Mouse (Mus musculus) MEL (cell line): Measurements from ENCODE around the gene Dll3. TPM values are rescaled to one million over a fixed set of nuclear protein-coding genes. Genes with fewer than 3 reads are reported as not detected.

Experiments
- DNase-seq: peaks from one replicate; pipeline ENCODE4 v3.0.0; 2011; ENCODE audit warnings: low read depth, low spot score
- H3K27ac ChIP-seq: 2 replicates; pipeline ENCODE4 v1.5.1; 2012; ENCODE audit warnings: low read depth, mild to moderate bottlenecking, control low read depth, low read length, moderate library complexity; ENCODE audit not compliant: control insufficient read depth
- H3K27me3 ChIP-seq, 2 experiments: fragments of 150-350 bp in 1 of 2; sonication (generic) in 1 of 2; 2 replicates each; pipeline ENCODE4 v1.6.1; 2012; ENCODE audit warnings: low read length in 2 of 2, mild to moderate bottlenecking in 2 of 2, improper control_type of control experiment in 1 of 2, moderate library complexity in 1 of 2; ENCODE audit not compliant: insufficient read depth in 2 of 2, control insufficient read depth in 1 of 2
- H3K36me3 ChIP-seq, 2 experiments: 2 replicates each; pipeline ENCODE4 v1.6.1; 2012 to 2014; ENCODE audit warnings: low read length in 2 of 2, improper control_type of control experiment in 1 of 2, inconsistent platforms in 1 of 2, mild to moderate bottlenecking in 1 of 2; ENCODE audit not compliant: insufficient read depth in 2 of 2, control insufficient read depth in 1 of 2
- H3K4me1 ChIP-seq, 2 experiments: fragments of 150-350 bp in 1 of 2; sonication (generic) in 1 of 2; 2 replicates each; pipeline ENCODE4 v1.6.1; 2012; ENCODE audit warnings: low read length in 2 of 2, improper control_type of control experiment in 1 of 2, mild to moderate bottlenecking in 1 of 2; ENCODE audit not compliant: insufficient read depth in 2 of 2, control insufficient read depth in 1 of 2
- H3K4me3 ChIP-seq, 2 experiments: fragments of 150-350 bp in 1 of 2; sonication (generic) in 1 of 2; 2 replicates each; pipeline ENCODE4 v1.5.1; 2012; ENCODE audit warnings: low read depth in 2 of 2, low read length in 2 of 2, mild to moderate bottlenecking in 2 of 2, moderate library complexity in 2 of 2, control low read depth in 1 of 2, improper control_type of control experiment in 1 of 2; ENCODE audit not compliant: control insufficient read depth in 1 of 2, insufficient read depth in 1 of 2
- H3K79me2 ChIP-seq: 2 replicates; pipeline ENCODE4 v1.6.1; 2012; ENCODE audit warnings: mild to moderate bottlenecking, low read length, moderate library complexity; ENCODE audit not compliant: control insufficient read depth, poor library complexity, insufficient read depth
- H3K9ac ChIP-seq: 2 replicates; pipeline ENCODE4 v1.6.1; 2012; ENCODE audit warnings: low read depth, mild to moderate bottlenecking, control low read depth, low read length, moderate library complexity; ENCODE audit not compliant: control insufficient read depth, poor library complexity, severe bottlenecking
- H3K9me3 ChIP-seq: fragments of 150-350 bp; sonication (generic); replicated peaks from 2 replicates; pipeline ENCODE4 v1.6.1; 2012; ENCODE audit warnings: mild to moderate bottlenecking, low read length, improper control_type of control experiment, moderate library complexity; ENCODE audit not compliant: insufficient read depth
- CTCF ChIP-seq, 3 experiments: IDR thresholded peaks in 2 of 3; conservative IDR thresholded peaks in 1 of 3; 2 replicates each; pipeline ENCODE4 v1.5.1; 2011 to 2012; ENCODE audit warnings: low read length in 3 of 3, low read depth in 2 of 3, mild to moderate bottlenecking in 2 of 3, improper control_type of control experiment in 1 of 3, inconsistent platforms in 1 of 3, mixed read lengths in 1 of 3, moderate library complexity in 1 of 3; ENCODE audit not compliant: control insufficient read depth in 1 of 3, insufficient read depth in 1 of 3, poor library complexity in 1 of 3, severe bottlenecking in 1 of 3
- E2F4 ChIP-seq: IDR thresholded peaks from 2 replicates; pipeline ENCODE4 v1.6.1; 2011; ENCODE audit warnings: low read depth, low read length, improper control_type of control experiment, borderline replicate concordance
- ELF1 ChIP-seq: IDR thresholded peaks from 2 replicates; pipeline ENCODE4 v1.6.1; 2014; ENCODE audit warnings: low read depth, mild to moderate bottlenecking, inconsistent platforms, low read length, improper control_type of control experiment, moderate library complexity
- EP300 ChIP-seq, 2 experiments: IDR thresholded peaks; 2 replicates each; pipeline ENCODE4 v1.6.1; 2011; ENCODE audit warnings: improper control_type of control experiment in 2 of 2, low read length in 2 of 2, low read depth in 1 of 2, mild to moderate bottlenecking in 1 of 2
- GATA1 ChIP-seq: IDR thresholded peaks from 2 replicates; pipeline ENCODE4 v1.6.1; 2011; ENCODE audit warnings: low read depth, low read length, improper control_type of control experiment
- KAT2A ChIP-seq: conservative IDR thresholded peaks from 2 replicates; pipeline ENCODE4 v1.6.1; 2012; ENCODE audit warnings: low read depth, low read length, improper control_type of control experiment, inconsistent platforms
- MAFK ChIP-seq: IDR thresholded peaks from 2 replicates; pipeline ENCODE4 v1.6.1; 2011; ENCODE audit warnings: low read depth, mild to moderate bottlenecking, low read length, improper control_type of control experiment, borderline replicate concordance
- MEF2A ChIP-seq: IDR thresholded peaks from 2 replicates; pipeline ENCODE4 v1.6.1; 2014; ENCODE audit warnings: low read depth, mild to moderate bottlenecking, inconsistent platforms, low read length, improper control_type of control experiment; ENCODE audit not compliant: poor library complexity, insufficient replicate concordance, severe bottlenecking; ENCODE audit errors: extremely low read depth
- MXI1 ChIP-seq: IDR thresholded peaks from 2 replicates; pipeline ENCODE4 v1.6.1; 2011; ENCODE audit warnings: mild to moderate bottlenecking, low read depth, low read length, improper control_type of control experiment
- NELFE ChIP-seq: IDR thresholded peaks from 2 replicates; pipeline ENCODE4 v1.6.1; 2011; ENCODE audit warnings: low read depth, low read length, improper control_type of control experiment
- POLR2AphosphoS5 ChIP-seq: IDR thresholded peaks from 2 replicates; pipeline ENCODE4 v1.6.1; 2012; ENCODE audit warnings: low read depth, borderline replicate concordance, mild to moderate bottlenecking, inconsistent platforms, low read length, moderate library complexity, mixed read lengths
- RCOR1 ChIP-seq: IDR thresholded peaks from 2 replicates; pipeline ENCODE4 v1.6.1; 2012; ENCODE audit warnings: low read depth, mild to moderate bottlenecking, inconsistent platforms, low read length, improper control_type of control experiment
- SMC3 ChIP-seq: IDR thresholded peaks from 2 replicates; pipeline ENCODE4 v1.6.1; 2011; ENCODE audit warnings: low read depth, low read length, improper control_type of control experiment
- TBP ChIP-seq: IDR thresholded peaks from 2 replicates; pipeline ENCODE4 v1.8.0; 2011; ENCODE audit warnings: low read depth, low read length, improper control_type of control experiment
- TCF12 ChIP-seq: IDR thresholded peaks from 2 replicates; pipeline ENCODE4 v1.6.1; 2014; ENCODE audit warnings: low read depth, mild to moderate bottlenecking, inconsistent platforms, low read length, improper control_type of control experiment, moderate library complexity
- UBTF ChIP-seq: IDR thresholded peaks from 2 replicates; pipeline ENCODE4 v1.6.1; 2012; ENCODE audit warnings: low read depth, mild to moderate bottlenecking, inconsistent platforms, low read length, improper control_type of control experiment, moderate library complexity, borderline replicate concordance; ENCODE audit not compliant: insufficient read depth
- USF1 ChIP-seq: IDR thresholded peaks from 2 replicates; pipeline ENCODE4 v1.6.1; 2014; ENCODE audit warnings: low read depth, mild to moderate bottlenecking, inconsistent platforms, low read length, improper control_type of control experiment, moderate library complexity
- USF2 ChIP-seq, 2 experiments: IDR thresholded peaks; 2 replicates each; pipeline ENCODE4 v1.6.1; 2011 to 2012; ENCODE audit warnings: improper control_type of control experiment in 2 of 2, low read length in 2 of 2, borderline replicate concordance in 1 of 2, inconsistent platforms in 1 of 2, low read depth in 1 of 2, mild to moderate bottlenecking in 1 of 2; ENCODE audit not compliant: insufficient read depth in 1 of 2
- ZKSCAN1 ChIP-seq: IDR thresholded peaks from 2 replicates; pipeline ENCODE4 v1.6.1; 2012; ENCODE audit warnings: low read depth, mild to moderate bottlenecking, inconsistent platforms, low read length, improper control_type of control experiment, moderate library complexity
- ZMIZ1 ChIP-seq: IDR thresholded peaks from 2 replicates; pipeline ENCODE4 v1.6.1; 2012; ENCODE audit warnings: low read depth, mild to moderate bottlenecking, inconsistent platforms, low read length, improper control_type of control experiment, moderate library complexity
- ZNF384 ChIP-seq: IDR thresholded peaks from 2 replicates; pipeline ENCODE4 v1.6.1; 2012; ENCODE audit warnings: low read depth, mild to moderate bottlenecking, inconsistent platforms, low read length, improper control_type of control experiment
- polyA plus RNA-seq, 2 experiments: library from polyadenylated mRNA; stranded (reverse) in 1 of 2; unstranded in 1 of 2; fragments of >175 nt in 1 of 2; fragments of >200 nt in 1 of 2; gene quantifications; 2 replicates each; pipeline versions ENCODE4 v1.2.1 to v1.2.4; 2012; ENCODE audit warnings: low replicate concordance in 2 of 2, low read depth in 1 of 2; ENCODE audit not compliant: insufficient read length in 2 of 2, insufficient read depth in 1 of 2, missing spikeins in 1 of 2
- total RNA-seq: library from RNA; depleted of rRNA; stranded (reverse); fragments of 300-350 nt; gene quantifications from 2 replicates; pipeline ENCODE4 v1.2.3, GENCODE M21; 2012

Gene Dll3
- total and polyA plus RNA-seq, 3 experiments, result 0.15 to 0.57 TPM; not detected in 1

DNA sequence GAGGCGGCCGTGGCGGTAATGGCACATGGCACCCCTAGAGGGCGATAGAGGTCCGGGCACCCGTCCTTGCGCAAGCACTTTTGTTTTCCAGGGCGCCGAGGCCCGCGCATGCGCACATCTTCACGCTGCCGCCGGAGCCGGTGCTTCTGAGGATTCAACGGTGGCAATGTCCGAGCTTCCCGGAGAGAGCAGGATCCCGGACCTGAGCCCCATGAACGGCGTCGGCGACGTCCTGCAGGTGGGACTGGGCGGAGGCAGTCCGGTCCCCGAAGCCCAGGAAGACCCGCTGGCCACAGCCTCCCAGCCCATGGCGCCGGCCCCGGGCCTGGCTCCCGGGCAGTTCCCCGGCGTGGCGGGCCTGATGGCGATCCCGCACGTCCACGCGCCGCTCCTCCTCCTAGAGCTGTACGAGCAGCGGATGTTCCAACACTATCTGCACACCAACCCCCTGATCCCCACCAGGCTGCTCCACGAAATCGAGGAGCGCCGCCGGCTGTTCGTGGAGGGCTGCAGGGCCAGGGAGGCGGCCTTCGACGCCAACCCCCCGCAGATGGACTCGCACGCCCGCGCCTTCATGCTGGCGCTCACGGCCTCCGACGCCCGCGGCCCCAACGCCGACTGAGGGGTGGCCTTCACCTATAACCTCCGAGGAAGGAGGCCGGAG, 24.3 kb downstream of the Dll3 start, which contains the start of gene Eid2b (continued):
- TF ChIP-seq ZNF384 (no peak), MEF2A (no peak), E2F4 (no peak)

DNA sequence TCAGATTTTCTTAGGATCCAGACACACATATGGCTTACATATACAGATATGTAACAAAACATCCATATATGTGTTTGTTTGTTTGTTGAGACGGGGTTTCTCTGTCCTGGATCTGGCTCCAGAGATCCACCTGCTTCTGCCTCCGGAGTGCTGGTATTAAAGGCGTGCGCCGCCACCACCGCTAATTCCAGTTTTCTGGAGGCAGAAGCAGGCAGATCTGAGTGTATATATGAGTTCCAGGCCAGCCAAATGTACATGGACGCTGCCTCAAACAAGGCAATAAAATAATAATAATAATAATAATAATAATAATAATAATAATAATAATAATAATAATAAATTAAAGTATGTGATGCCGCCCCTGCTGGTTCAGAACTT, 24.8 kb downstream of the Dll3 start:
- no peak for TF ChIP-seq TCF12
- no peak for TF ChIP-seq MEF2A
- TF ChIP-seq MXI1, result no peak
- TF ChIP-seq ZKSCAN1, result no peak
- TF ChIP-seq POLR2AphosphoS5, result no peak
- TF ChIP-seq ELF1, result no peak
- TF ChIP-seq KAT2A, result no peak
- no peak for TF ChIP-seq ZNF384
- TF ChIP-seq EP300 (IDR thresholded peaks at IDR 0.05; ENCODE audit: low read depth in 1 of 2, low read length in 2 of 2), result no peak
- no peak for TF ChIP-seq UBTF
- no peak for TF ChIP-seq USF2 (IDR thresholded peaks at IDR 0.05; ENCODE audit: borderline replicate concordance in 1 of 2, insufficient read depth in 1 of 2, low read depth in 1 of 2, low read length in 2 of 2)
- TF ChIP-seq MAFK, result no peak
- no peak for TF ChIP-seq GATA1
- TF ChIP-seq RCOR1, result no peak
- no peak for TF ChIP-seq ZMIZ1
- Histone ChIP-seq H3K27me3 (no peaks in the 10 kb centered on the region), H3K36me3 (peaks cover 0 to 4% of the 10 kb centered on the region in 2 experiments; a peak in 1 of 4 replicates), H3K4me1 (peaks cover 0 to 7% of the 10 kb centered on the region in 2 experiments; a peak in 3 of 4 replicates), H3K9me3 (no peaks in the 10 kb centered on the region), H3K79me2 (peaks cover 2% of the 10 kb centered on the region; the same call in 1 of the 2 replicates), H3K27ac (no peak overlapping the region), H3K9ac (no peak overlapping the region), H3K4me3 (no peak overlapping the region)
- no peak for DNase-seq

DNA sequence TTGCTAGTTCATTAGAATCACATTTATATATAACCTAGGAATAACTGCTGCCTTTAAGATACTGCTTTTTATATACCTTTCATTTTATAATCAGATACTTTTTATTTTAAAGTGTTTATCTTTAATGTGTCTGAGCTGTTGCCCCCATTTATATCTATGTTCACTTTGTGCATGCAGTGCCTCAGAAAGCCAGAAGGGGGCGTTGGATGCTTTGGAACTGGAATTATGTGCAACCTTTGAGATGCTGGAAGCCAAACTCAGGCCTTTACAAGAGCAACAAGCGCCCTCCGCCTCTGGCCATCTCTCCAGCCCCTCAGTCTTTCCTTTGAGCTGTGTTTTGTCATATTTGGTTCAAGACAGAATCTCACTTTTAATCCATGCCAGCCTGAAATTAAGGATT, 30.3 kb downstream of the Dll3 start:
- DNase-seq, result no peak
- H3K9me3 ChIP-seq, result no peaks in the 10 kb centered on the region
- TF ChIP-seq KAT2A, result no peak
- peak; percentile 29 to 45 (median 40) for TF ChIP-seq CTCF (IDR thresholded peaks at IDR 0.05 in 2 of 3, conservative IDR thresholded peaks at IDR 0.05 in 1 of 3; ENCODE audit: control insufficient read depth in 1 of 3, insufficient read depth in 1 of 3, low read depth in 2 of 3, low read length in 3 of 3, poor library complexity in 1 of 3, severe bottlenecking in 1 of 3)
- TF ChIP-seq USF2 (IDR thresholded peaks at IDR 0.05; ENCODE audit: borderline replicate concordance in 1 of 2, insufficient read depth in 1 of 2, low read depth in 1 of 2, low read length in 2 of 2), result no peak
- no peak for TF ChIP-seq MEF2A
- TF ChIP-seq NELFE, result no peak
- TF ChIP-seq TBP, result no peak
- TF ChIP-seq SMC3, result peak; percentile 21; the same call in 1 of the 2 replicates
- no peak for TF ChIP-seq USF1

More for the DNA sequence above, 30.3 kb downstream of the Dll3 start:
- no peak overlapping the region for H3K4me3 ChIP-seq
- no peaks in the 10 kb centered on the region for H3K79me2 ChIP-seq
- H3K27me3 ChIP-seq, result no peaks in the 10 kb centered on the region
- no peaks in the 10 kb centered on the region for H3K36me3 ChIP-seq
- no peaks in the 10 kb centered on the region for H3K4me1 ChIP-seq
- H3K9ac ChIP-seq, result no peak overlapping the region
- H3K27ac ChIP-seq, result no peak overlapping the region
